Mouse (Mus musculus) cerebellum, adult 2 months (tissue): Measurements from ENCODE around the gene Nkd2.

Experiments used
- CTCF ChIP-seq: fragments of 200-500 bp; IDR thresholded peaks from 2 replicates; pipeline ENCODE4 v1.5.1; 2011; ENCODE audit warnings: low read depth, mild to moderate bottlenecking, control low read depth, low read length, moderate library complexity, borderline replicate concordance; ENCODE audit not compliant: insufficient read depth
- POLR2A ChIP-seq: fragments of 200-500 bp; IDR thresholded peaks from 2 replicates; pipeline ENCODE4 v1.6.1; 2011; ENCODE audit warnings: low read length, control low read depth, borderline replicate concordance; ENCODE audit not compliant: insufficient read depth

DNA sequence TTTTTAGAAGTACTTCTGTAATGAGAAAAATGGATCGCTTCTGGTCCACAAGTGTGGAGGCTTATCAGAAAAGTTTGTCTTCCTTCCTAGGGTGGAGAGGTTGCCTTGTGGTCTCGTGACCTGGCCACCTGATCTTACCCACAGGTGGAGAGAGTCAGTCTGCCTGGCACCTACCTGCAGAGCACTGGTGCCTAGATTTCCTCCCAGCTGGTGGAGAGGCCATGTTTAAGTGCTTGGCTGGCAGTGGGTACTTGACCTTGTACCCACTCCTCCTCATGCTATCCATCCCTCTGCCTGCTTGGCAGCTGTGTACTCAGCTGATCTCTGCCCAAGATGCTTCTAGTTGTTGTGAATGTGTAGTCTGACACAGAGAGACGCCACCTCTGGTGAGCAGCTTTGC lies 69.9 kb downstream of the Nkd2 start:
- TF ChIP-seq CTCF: no peak
- no peak for TF ChIP-seq POLR2A
